Mouse (Mus musculus) adrenal gland, postnatal 0 days (tissue): Measurements from ENCODE around the gene Hmga2. TPM values are rescaled to one million over a fixed set of nuclear protein-coding genes. Genes with fewer than 3 reads are reported as not detected.

Source experiments
- microRNA-seq: library from miRNA; unstranded; fragments of <30 nt; microRNA quantifications from one replicate; pipeline ENCODE4, GENCODE M21; 2016; ENCODE audit warnings: borderline replicate concordance; ENCODE audit not compliant: insufficient number of aligned reads
- polyA plus RNA-seq: library from polyadenylated mRNA; unstranded; fragments of >200 nt; fragmentation: Nextera tagmentation; extraction: Ambion mirVana; gene quantifications from 2 replicates; pipeline ENCODE4 v1.2.1, GENCODE M21; 2015

Gene Hmga2
- polyA plus RNA-seq: 1.3 and 2.8 TPM in 2 replicates

DNA sequence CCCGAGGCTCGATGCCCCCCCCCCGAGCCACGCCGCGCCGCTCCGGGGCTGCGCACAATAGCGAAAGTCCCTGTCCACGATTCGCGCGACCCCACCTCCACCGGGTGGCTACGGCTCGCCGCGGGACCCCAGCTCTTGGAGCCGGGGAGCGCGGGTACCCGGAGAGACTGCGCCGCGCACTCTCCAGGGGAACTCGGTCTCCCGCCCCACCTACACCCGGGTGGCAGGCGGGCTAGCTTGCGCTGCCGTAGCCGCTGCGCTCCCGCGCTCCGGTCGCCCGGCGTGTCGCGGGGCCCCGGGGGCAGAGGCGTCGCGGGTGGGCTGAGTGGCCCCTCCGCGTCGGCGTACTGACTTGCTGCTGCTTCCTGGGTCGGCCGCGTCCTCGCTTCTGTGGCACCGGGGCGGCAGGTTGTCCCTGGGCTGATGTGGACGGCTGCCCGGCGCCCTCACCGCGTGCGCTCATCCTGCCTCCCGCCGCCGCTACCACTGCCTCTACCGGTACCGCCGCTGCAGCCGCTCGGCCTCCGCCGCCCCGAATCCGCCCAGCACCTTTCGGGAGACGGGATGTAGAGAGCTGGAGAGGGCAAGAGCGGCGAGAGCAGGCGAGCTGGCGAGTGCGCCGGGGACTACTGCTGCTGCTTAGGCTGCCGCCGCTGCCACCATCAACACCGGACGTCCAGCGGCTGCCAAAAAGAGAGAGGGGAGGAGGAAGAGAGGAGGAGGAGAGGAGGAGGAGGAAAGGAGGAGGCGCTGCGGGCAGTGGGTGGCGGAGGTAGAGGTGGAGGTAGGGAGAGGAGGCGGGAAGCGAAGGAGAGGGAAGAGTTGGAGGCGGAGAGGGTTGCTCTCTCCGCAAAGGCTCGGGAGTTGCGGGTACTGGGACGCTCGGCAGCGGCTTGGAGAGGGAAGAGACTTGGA lies at the start of gene Hmga2:
Hmga2 (minus strand) TSS at position 869 of the 915 bp plus-strand sequence.

Small RNA genes lying within 50 kb of the gene (microRNA-seq; reads per million reads assigned to microRNA genes)
- gene Mir763: not detected

Other genes with a start within 250 kb of the Hmga2 start
- gene Llph, start 249.4 kb downstream of the Hmga2 start, polyA plus RNA-seq: 42.4 and 46.1 TPM in 2 replicates